8 mouse cellular contexts compared by ENCODE assay signal in genomic region chrX:7670921-7671623, GRCm38 (mm10). TPM values are rescaled to one million over a fixed set of nuclear protein-coding genes. Genes with fewer than 3 reads are reported as not detected.
DNase-seq lines count a peak whose midpoint lies in the region; ATAC-seq lines count a peak whose summit lies in the region.

Gene Plp2, minus strand, starts transcription at chrX:7671390.

- no peaks in the 10 kb centered on the region for H3K27me3 ChIP-seq in forebrain, embryonic 16.5 days (replicated peaks; ENCODE audit: control insufficient read depth, insufficient read depth, low read length)
- H3K27me3 ChIP-seq in hindbrain, embryonic 11.5 days (ENCODE audit: control insufficient read depth, insufficient read depth, low read length) = no peaks in the 10 kb centered on the region

- peak within 1 kb of the TSS; percentile 58 for H3K9ac ChIP-seq in forebrain, embryonic 16.5 days (replicated peaks; ENCODE audit: low read depth, low read length)
- H3K9ac ChIP-seq in hindbrain, embryonic 11.5 days (ENCODE audit: low read depth, low read length) = peak within 1 kb of the TSS; percentile 40

- peak; percentile 63 for ATAC-seq in forebrain, embryonic 16.5 days
- ATAC-seq in hindbrain, embryonic 11.5 days (ENCODE audit: low FRiP score) = peak; percentile 62
- 0 out of 2 replicates have a peak, but pooled peaks have one; percentile 16 for ATAC-seq in monocyte, adult 5-6 weeks (replicated peaks; ENCODE audit: insufficient number of reproducible peaks, low FRiP score, low TSS enrichment, poor library complexity, severe bottlenecking)

- H3K36me3 ChIP-seq in forebrain, embryonic 16.5 days (ENCODE audit: control insufficient read depth, insufficient read depth) = no peaks in the 10 kb centered on the region
- H3K36me3 ChIP-seq in hindbrain, embryonic 11.5 days (ENCODE audit: control insufficient read depth, insufficient read depth, low read length) = no peaks in the 10 kb centered on the region

- H3K4me1 ChIP-seq in forebrain, embryonic 16.5 days (replicated peaks; ENCODE audit: control insufficient read depth, insufficient read depth, low read length) = peaks cover 3% of the 10 kb centered on the region; the same call in 1 of the 2 replicates
- H3K4me1 ChIP-seq in hindbrain, embryonic 11.5 days (replicated peaks; ENCODE audit: control insufficient read depth, insufficient read depth, low read length) = no peaks in the 10 kb centered on the region

- no peaks in the 10 kb centered on the region for H3K9me3 ChIP-seq in forebrain, embryonic 16.5 days (ENCODE audit: control insufficient read depth, low read length)
- H3K9me3 ChIP-seq in hindbrain, embryonic 11.5 days (ENCODE audit: control insufficient read depth, low read length) = no peaks in the 10 kb centered on the region

- WGBS in forebrain, embryonic 16.5 days = 30% methylated on average over 29 of the region's 36 CpGs
- WGBS in hindbrain, embryonic 11.5 days = 17% methylated on average over 14 of the region's 36 CpGs

- peak within 1 kb of the TSS; percentile 74 for H3K27ac ChIP-seq in forebrain, embryonic 16.5 days (ENCODE audit: low read length)
- no peak within 1 kb of the TSS for H3K27ac ChIP-seq in hindbrain, embryonic 11.5 days (ENCODE audit: low read depth, low read length)

- H3K4me3 ChIP-seq in forebrain, embryonic 16.5 days (replicated peaks; ENCODE audit: low read length) = peak within 1 kb of the TSS; percentile 52
- peak within 1 kb of the TSS; percentile 32 for H3K4me3 ChIP-seq in hindbrain, embryonic 11.5 days (ENCODE audit: low read depth, low read length)

- H3K4me2 ChIP-seq in forebrain, embryonic 16.5 days (ENCODE audit: low read length) = peak within 1 kb of the TSS; percentile 51
- H3K4me2 ChIP-seq in hindbrain, embryonic 11.5 days (replicated peaks; ENCODE audit: low read depth, low read length) = peak within 1 kb of the TSS; percentile 46

- peak; percentile 13 for DNase-seq in kidney, adult 11 months
- DNase-seq in kidney, postnatal 14 days = no peak
- DNase-seq in adrenal gland, postnatal 10 days = peak; percentile 73
- no peak for DNase-seq in hindbrain, embryonic 11.5 days (ENCODE audit: low spot score)
- DNase-seq in liver = peak; percentile 45
- DNase-seq in retina, postnatal 1 day = no peak

RNA-seq across cellular contexts. Expression of gene Plp2, which starts in this region (rescaled TPM):
- 10 to 100 TPM; 71.5 to 72.6 TPM for total RNA-seq in adrenal gland, postnatal 10 days (2021)
- polyA plus RNA-seq in forebrain, embryonic 16.5 days (2015; fragmentation: Nextera tagmentation; extraction: Ambion mirVana) = 35.1 and 41.7 TPM in 2 replicates
- 45.7 and 49.3 TPM in 2 replicates for polyA plus RNA-seq in hindbrain, embryonic 11.5 days (2014; fragmentation: Nextera tagmentation; extraction: Ambion mirVana)
- total RNA-seq in monocyte, adult 5-6 weeks (2017) = 38.4 to 68.2 TPM (median 39.7 TPM) in 3 replicates

Comparison
In these comparisons a context has a peak if more than half of its experiments do, and no peak if none do; other contexts are left out.
1. DNase-seq: peak in kidney, adult 11 months (single experiment), adrenal gland, postnatal 10 days (single experiment) and liver (single experiment); none in kidney, postnatal 14 days (single experiment), hindbrain, embryonic 11.5 days (single experiment) and retina, postnatal 1 day (single experiment).
2. Peak in every context shown above with its lines, with median percentiles within 50 percentile points of each other: ATAC-seq.